Mouse (Mus musculus) midbrain, embryonic 13.5 days (tissue): ENCODE measurements around the gene Pde6g. TPM values are rescaled to one million over a fixed set of nuclear protein-coding genes. Genes with fewer than 3 reads are reported as not detected.
"Not testable (repeated sequence)": the region's sequence is repeated elsewhere in the genome, so short reads cannot be mapped to it uniquely, and the experiment has no call there.

Source experiments
- ATAC-seq: fragments of 200-750 bp; cut with Nextera tagmentation; 2 replicates; pipeline ENCODE4 v1.8.0; 2017; ENCODE audit warnings: mild to moderate bottlenecking, moderate TSS enrichment, moderate library complexity
- H3K27ac ChIP-seq: fragments of 300-500 bp; sonication (generic); 2 replicates; pipeline ENCODE4 v1.5.1; 2015; ENCODE audit warnings: inconsistent platforms, mild to moderate bottlenecking, moderate library complexity
- H3K27me3 ChIP-seq: fragments of 300-500 bp; sonication (generic); 2 replicates; pipeline ENCODE4 v1.6.1; 2015; ENCODE audit warnings: mild to moderate bottlenecking, inconsistent platforms
- H3K36me3 ChIP-seq: fragments of 300-500 bp; sonication (generic); 2 replicates; pipeline ENCODE4 v1.6.1; 2015; ENCODE audit warnings: mild to moderate bottlenecking, inconsistent platforms
- H3K4me1 ChIP-seq: fragments of 300-500 bp; sonication (generic); replicated peaks from 2 replicates; pipeline ENCODE4 v1.6.1; 2015; ENCODE audit warnings: inconsistent platforms
- H3K4me2 ChIP-seq: fragments of 300-500 bp; sonication (generic); replicated peaks from 2 replicates; pipeline ENCODE4 v1.6.1; 2015; ENCODE audit warnings: moderate library complexity, mild to moderate bottlenecking, inconsistent platforms
- H3K4me3 ChIP-seq: fragments of 300-500 bp; sonication (generic); replicated peaks from 2 replicates; pipeline ENCODE4 v1.5.1; 2015; ENCODE audit warnings: mild to moderate bottlenecking, inconsistent platforms
- H3K9ac ChIP-seq: fragments of 300-500 bp; sonication (generic); replicated peaks from 2 replicates; pipeline ENCODE4 v1.6.1; 2015; ENCODE audit warnings: mild to moderate bottlenecking, inconsistent platforms
- H3K9me3 ChIP-seq: fragments of 300-500 bp; sonication (generic); 2 replicates; pipeline ENCODE4 v1.6.1; 2016; ENCODE audit warnings: mild to moderate bottlenecking, inconsistent platforms
- WGBS: fragments of 180-500 bp; shearing (Covaris S2); methylation state at CpG from one replicate; pipeline ENCODE4 v1.1.7; 2015; 5-methylcytosine and 5-hydroxymethylcytosine counted together
- polyA plus RNA-seq: library from polyadenylated mRNA; unstranded; fragments of >200 nt; fragmentation: Nextera tagmentation; extraction: Ambion mirVana; gene quantifications from 2 replicates; pipeline ENCODE4 v1.2.1, GENCODE M21; 2015

Gene Pde6g
- polyA plus RNA-seq, 1 experiment from 2014 or later = 0.30 TPM

DNA sequence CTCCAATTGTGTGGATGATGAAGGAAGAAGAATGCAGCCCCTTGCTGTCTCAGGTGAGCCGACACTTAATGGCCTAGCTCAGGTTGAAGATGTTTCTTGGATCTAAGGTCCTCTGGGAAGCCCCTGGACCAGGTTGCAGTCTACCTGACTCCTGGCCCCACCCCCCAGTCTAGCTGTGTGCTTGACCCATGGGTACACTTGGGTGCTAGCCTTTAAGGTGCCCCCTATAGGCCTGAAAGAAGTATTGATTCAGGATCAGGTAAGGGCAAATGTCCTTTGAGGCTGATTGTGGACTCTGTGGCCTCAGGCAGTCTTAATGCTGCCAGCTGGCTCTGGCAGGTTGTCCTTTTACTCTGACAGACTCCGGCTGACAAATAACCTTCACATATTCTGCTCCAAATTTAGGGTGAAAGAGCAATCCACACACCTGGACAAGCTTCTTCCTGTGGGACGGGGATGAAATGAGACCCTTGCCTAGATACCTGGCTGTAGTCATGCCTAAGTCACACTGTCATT, 10.5 kb downstream of the Pde6g start:
- H3K9me3 ChIP-seq = no peaks in the 10 kb centered on the region
- no peak overlapping the region for H3K4me3 ChIP-seq
- H3K27me3 ChIP-seq = no peaks in the 10 kb centered on the region
- H3K4me1 ChIP-seq = no peaks in the 10 kb centered on the region
- WGBS = 86% methylated on average over 3 of the region's 3 CpGs
- no peak for ATAC-seq
- no peak overlapping the region for H3K4me2 ChIP-seq
- no peaks in the 10 kb centered on the region for H3K36me3 ChIP-seq
- no peak overlapping the region for H3K27ac ChIP-seq
- no peak overlapping the region for H3K9ac ChIP-seq

DNA sequence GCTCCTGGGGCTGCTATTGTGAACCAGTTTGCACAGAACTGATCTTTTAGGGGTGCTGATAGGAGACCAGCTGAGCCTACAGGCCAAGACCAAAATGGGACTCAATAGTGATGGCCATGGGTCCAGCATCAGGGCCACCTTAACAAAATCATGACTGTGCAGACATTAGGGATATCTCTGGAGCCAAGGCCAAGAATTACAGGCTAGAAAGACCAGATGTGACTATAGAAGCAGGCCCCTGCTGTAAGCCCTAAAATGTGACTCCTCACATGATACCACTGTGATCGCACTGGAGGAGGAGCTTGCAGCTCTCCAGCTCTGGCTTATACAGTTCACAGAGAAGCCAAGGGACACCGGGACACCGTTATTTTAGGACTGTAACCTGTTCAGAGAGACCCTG, 11.0 kb downstream of the Pde6g start, which contains the start of gene Tspan10:
TSS of gene Tspan10 (plus strand) at position 301 of the 400 bp plus-strand sequence.
- no peaks in the 10 kb centered on the region for H3K9me3 ChIP-seq
- H3K9ac ChIP-seq = no peak within 1 kb of the TSS
- H3K27me3 ChIP-seq = no peaks in the 10 kb centered on the region
- no peak for ATAC-seq
- H3K4me1 ChIP-seq = no peaks in the 10 kb centered on the region
- WGBS = 90% methylated on average over 3 of the region's 3 CpGs
- no peak within 1 kb of the TSS for H3K4me2 ChIP-seq
- H3K4me3 ChIP-seq = no peak within 1 kb of the TSS
- no peaks in the 10 kb centered on the region for H3K36me3 ChIP-seq
- no peak within 1 kb of the TSS for H3K27ac ChIP-seq

DNA sequence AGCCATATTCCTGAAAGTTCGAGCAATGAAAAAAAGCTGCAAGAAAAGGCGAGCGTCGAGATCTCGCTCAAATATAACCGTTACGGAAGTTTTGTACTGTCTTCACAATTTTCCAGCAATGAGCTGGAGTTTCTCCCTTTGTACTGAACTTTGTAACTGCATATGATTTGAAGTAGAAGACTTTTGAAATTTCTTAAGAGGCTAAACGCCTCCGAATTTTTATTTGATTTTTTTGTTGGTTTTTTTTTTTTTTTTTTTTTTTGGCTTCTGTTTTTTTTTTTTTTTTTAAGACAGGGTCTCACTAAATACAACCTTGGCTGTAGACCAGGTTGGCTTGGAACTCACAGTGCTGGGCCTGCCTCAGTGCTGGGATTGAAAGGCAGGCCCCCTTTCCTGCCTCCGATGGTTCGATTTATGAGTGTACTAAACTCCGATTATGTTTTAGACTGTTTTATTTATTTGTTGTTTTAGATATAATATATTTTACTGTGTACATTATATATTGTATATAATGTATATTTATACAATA, 15.4 kb downstream of the Pde6g start:
- H3K4me3 ChIP-seq = peak overlapping the region; percentile 96
- peak overlapping the region; percentile 99 for H3K9ac ChIP-seq
- H3K9me3 ChIP-seq = no peaks in the 10 kb centered on the region
- peak overlapping the region; percentile 85; the same call in 1 of the 2 replicates for H3K27ac ChIP-seq
- peaks cover 20% of the 10 kb centered on the region for H3K36me3 ChIP-seq
- peaks cover 13% of the 10 kb centered on the region for H3K4me1 ChIP-seq
- H3K27me3 ChIP-seq = no peaks in the 10 kb centered on the region
- H3K4me2 ChIP-seq = peak overlapping the region; percentile 80
- WGBS = 30% methylated on average over 12 of the region's 12 CpGs
- ATAC-seq = no peak

GRCm38 (mm10) chr11:120437152-120437856, 16.0 kb downstream of the Pde6g start, which contains the start of gene Nploc4:
Gene Nploc4 (minus strand): TSS chr11:120437708.
- WGBS = under 1% methylated on average over 71 of the region's 77 CpGs
- peak; percentile 88 for ATAC-seq
- H3K27ac ChIP-seq = peak within 1 kb of the TSS; percentile 85

GRCm38 (mm10) chr11:120426727-120427126, 26.6 kb downstream of the Pde6g start:
- no peak overlapping the region for H3K27ac ChIP-seq
- H3K9ac ChIP-seq = no peak overlapping the region
- no peaks in the 10 kb centered on the region for H3K9me3 ChIP-seq
- H3K27me3 ChIP-seq = no peaks in the 10 kb centered on the region
- H3K36me3 ChIP-seq = peaks cover 77% of the 10 kb centered on the region
- no peak for ATAC-seq
- no peak overlapping the region for H3K4me3 ChIP-seq
- no peak overlapping the region for H3K4me2 ChIP-seq
- 91% methylated on average over 3 of the region's 3 CpGs for WGBS
- no peaks in the 10 kb centered on the region for H3K4me1 ChIP-seq

More at GRCm38 (mm10) chr11:120437152-120437856, 16.0 kb downstream of the Pde6g start, which contains the start of gene Nploc4:
- Histone ChIP-seq H3K9me3 (no peaks in the 10 kb centered on the region), H3K4me2 (peak within 1 kb of the TSS; percentile 80), H3K4me3 (peak within 1 kb of the TSS; percentile 96), H3K36me3 (peaks cover 26% of the 10 kb centered on the region), H3K9ac (peak within 1 kb of the TSS; percentile 99), H3K4me1 (peaks cover 13% of the 10 kb centered on the region), H3K27me3 (no peaks in the 10 kb centered on the region)

GRCm38 (mm10) chr11:120423569-120424295, 29.6 kb downstream of the Pde6g start:
- WGBS = 76% methylated on average over 9 of the region's 9 CpGs
- H3K4me2 ChIP-seq = no peak overlapping the region
- no peaks in the 10 kb centered on the region for H3K9me3 ChIP-seq
- no peaks in the 10 kb centered on the region for H3K4me1 ChIP-seq
- no peak overlapping the region for H3K4me3 ChIP-seq
- no peaks in the 10 kb centered on the region for H3K27me3 ChIP-seq
- peaks cover 82% of the 10 kb centered on the region for H3K36me3 ChIP-seq
- H3K9ac ChIP-seq = no peak overlapping the region
- no peak for ATAC-seq
- H3K27ac ChIP-seq = no peak overlapping the region

DNA sequence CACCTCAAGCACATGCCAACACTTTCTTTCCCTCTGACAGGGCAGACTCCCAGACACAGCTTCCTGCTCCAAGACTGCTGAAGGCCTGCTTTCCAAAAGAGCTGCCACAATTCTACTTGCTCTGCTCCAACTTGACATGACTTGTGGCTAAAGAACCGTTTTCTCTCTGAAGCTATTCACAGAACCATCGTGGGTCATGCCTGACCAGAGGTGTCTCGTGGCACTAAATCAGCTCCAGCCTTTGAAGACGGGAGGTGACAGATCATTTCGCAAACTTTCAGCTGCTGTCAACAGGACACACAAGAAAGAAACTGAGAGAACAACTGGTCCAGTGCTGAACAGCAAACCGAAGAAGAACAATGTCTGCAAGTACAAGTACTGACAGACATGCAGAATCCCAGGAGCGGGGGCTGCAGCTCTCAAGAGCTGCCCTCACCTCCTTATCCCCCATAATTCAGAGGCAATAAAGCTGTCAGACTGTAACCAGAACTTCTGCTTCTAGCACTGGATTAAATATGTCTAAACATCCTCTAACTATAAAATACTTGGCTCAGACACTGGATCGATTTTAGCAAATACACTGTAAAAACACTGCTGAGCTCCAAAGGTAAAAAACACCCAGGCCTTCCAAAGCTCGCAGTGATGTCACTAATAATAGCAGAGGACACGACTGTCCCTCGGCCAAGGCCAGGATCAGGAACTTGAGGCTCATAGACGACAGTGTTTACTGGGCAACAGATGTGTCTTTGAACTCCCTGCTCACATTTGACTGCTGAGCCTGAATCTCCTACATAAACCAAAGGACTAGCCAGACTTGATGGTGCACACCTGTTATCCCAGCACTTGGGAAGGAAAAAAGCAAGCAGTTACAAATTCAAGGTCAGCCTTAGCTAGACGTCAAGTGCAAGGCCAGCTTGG, 30.4 kb downstream of the Pde6g start:
- no peaks in the 10 kb centered on the region for H3K27me3 ChIP-seq
- H3K9ac ChIP-seq = no peak overlapping the region
- no peaks in the 10 kb centered on the region for H3K4me1 ChIP-seq
- no peak overlapping the region for H3K27ac ChIP-seq
- H3K4me3 ChIP-seq = no peak overlapping the region
- 94% methylated on average over 13 of the region's 13 CpGs for WGBS
- no peak overlapping the region for H3K4me2 ChIP-seq
- no peak for ATAC-seq
- H3K36me3 ChIP-seq = peaks cover 84% of the 10 kb centered on the region
- no peaks in the 10 kb centered on the region for H3K9me3 ChIP-seq

DNA sequence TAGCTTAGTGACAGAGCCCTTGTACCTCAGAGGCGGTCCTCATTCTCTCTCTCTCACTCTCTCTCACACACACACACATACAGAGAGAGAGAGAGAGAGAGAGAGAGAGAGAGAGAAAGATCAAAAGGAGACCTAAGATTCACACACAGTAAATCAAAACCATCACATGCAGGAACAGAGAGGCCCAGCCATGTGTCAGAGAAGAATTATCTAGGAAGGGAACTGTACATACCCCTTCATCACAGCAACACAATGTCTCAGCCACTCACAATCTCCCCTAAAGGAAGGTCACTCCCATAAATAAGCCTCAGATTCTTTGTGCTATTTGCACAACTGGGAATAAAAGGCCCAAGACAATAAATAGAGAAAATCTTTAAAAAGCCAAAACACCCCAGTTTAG, 34.7 kb downstream of the Pde6g start:
- Histone ChIP-seq H3K9me3 (no peaks in the 10 kb centered on the region), H3K27ac (no peak overlapping the region), H3K4me1 (no peaks in the 10 kb centered on the region), H3K36me3 (peaks cover 88% of the 10 kb centered on the region), H3K9ac (no peak overlapping the region), H3K4me3 (no peak overlapping the region), H3K27me3 (no peaks in the 10 kb centered on the region), H3K4me2 (no peak overlapping the region)
- no peak for ATAC-seq
- 90% methylated on average over 1 of the region's 1 CpGs for WGBS

DNA sequence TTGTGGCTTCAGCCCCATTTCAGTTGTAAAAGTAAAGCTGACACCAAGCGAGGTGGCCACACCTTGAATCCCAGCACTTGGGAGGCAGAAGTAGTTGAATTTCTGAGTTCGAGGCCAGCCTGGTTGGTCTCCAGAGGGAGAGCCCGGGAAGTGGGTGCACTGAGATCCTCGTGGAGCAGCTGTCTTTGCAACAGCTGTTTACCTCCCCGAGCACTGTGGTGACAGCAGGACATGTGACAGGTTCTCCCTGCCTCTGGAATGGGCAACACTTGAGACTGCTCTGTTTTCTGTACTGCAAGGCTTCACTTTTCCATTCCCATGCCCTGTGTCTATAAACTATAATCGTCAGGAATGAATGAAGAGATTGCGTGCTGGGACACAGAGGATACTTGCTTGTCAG, 35.4 kb downstream of the Pde6g start:
- peaks cover 88% of the 10 kb centered on the region for H3K36me3 ChIP-seq
- no peaks in the 10 kb centered on the region for H3K27me3 ChIP-seq
- no peak for ATAC-seq
- no peak overlapping the region for H3K9ac ChIP-seq
- no peak overlapping the region for H3K27ac ChIP-seq
- H3K4me3 ChIP-seq = no peak overlapping the region
- no peaks in the 10 kb centered on the region for H3K4me1 ChIP-seq
- no peaks in the 10 kb centered on the region for H3K9me3 ChIP-seq
- WGBS = 89% methylated on average over 7 of the region's 7 CpGs
- H3K4me2 ChIP-seq = no peak overlapping the region

DNA sequence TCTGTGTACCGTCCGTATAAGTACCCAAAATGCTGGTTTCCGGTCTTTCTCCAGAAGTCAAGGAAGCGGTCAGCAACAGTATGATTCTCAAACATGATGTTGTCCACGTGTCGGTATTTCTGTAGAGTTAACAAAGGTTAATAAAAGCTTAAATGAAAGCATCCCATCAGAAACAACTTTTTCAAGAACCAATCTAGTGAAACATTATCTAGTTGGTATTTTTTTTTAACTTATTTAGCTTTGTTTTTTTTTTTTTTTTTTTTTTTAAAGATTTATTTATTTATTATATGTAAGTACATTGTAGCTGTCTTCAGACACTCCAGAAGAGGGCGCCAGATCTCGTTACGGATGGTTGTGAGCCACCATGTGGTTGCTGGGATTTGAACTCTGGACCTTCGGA, 39.7 kb downstream of the Pde6g start:
- H3K4me1 ChIP-seq, ATAC-seq, H3K9ac ChIP-seq, H3K9me3 ChIP-seq, H3K4me2 ChIP-seq, H3K4me3 ChIP-seq, H3K27me3 ChIP-seq, H3K27ac ChIP-seq: not testable (repeated sequence)
- 94% methylated on average over 8 of the region's 10 CpGs for WGBS
- peaks cover 92% of the 10 kb centered on the region for H3K36me3 ChIP-seq

- Histone ChIP-seq H3K36me3 (peaks cover 95% of the 10 kb centered on the region), H3K4me1 (no peaks in the 10 kb centered on the region), H3K27me3 (no peaks in the 10 kb centered on the region), H3K27ac (no peak overlapping the region), H3K4me3 (no peak overlapping the region), H3K9me3 (no peaks in the 10 kb centered on the region), H3K9ac (no peak overlapping the region), H3K4me2 (no peak overlapping the region)
- no peak for ATAC-seq
- WGBS = 88% methylated on average over 1 of the region's 1 CpGs
Measured at GRCm38 (mm10) chr11:120406445-120406844, 46.9 kb downstream of the Pde6g start.
